8 mouse cellular contexts compared by ENCODE assay signal in genomic region chr9:53537336-53537965, GRCm38 (mm10). TPM values are rescaled to one million over a fixed set of nuclear protein-coding genes. Genes with fewer than 3 reads are reported as not detected.
DNase-seq lines count a peak whose midpoint lies in the region; ATAC-seq lines count a peak whose summit lies in the region.

No protein-coding gene starts in this region.

- H3K4me2 ChIP-seq in forebrain, embryonic 16.5 days (ENCODE audit: low read length), result peak overlapping the region; percentile 98
- H3K4me2 ChIP-seq in limb, embryonic 13.5 days (replicated peaks), result peak overlapping the region; percentile 78

- DNase-seq in embryo, embryonic 10 days (ENCODE audit: low spot score), result peak; percentile 20
- DNase-seq in embryo, embryonic 11 days, result no peak
- DNase-seq in spleen, adult 12 weeks (ENCODE audit: low spot score), result peak; percentile 27
- DNase-seq in spleen, adult 18-20 months, result no peak
- peak; percentile 45 for DNase-seq in naive thymus-derived CD4-positive, alpha-beta T cell, adult 2 months (ENCODE audit: low read depth)
- no peak for DNase-seq in adrenal gland, postnatal 4 days (ENCODE audit: low spot score in 2 of 2)

- H3K27ac ChIP-seq in forebrain, embryonic 16.5 days (ENCODE audit: low read length), result peak overlapping the region; percentile 91
- peak overlapping the region; percentile 92 for H3K27ac ChIP-seq in limb, embryonic 13.5 days

- H3K4me1 ChIP-seq in forebrain, embryonic 16.5 days (replicated peaks; ENCODE audit: control insufficient read depth, insufficient read depth, low read length), result peaks cover 20% of the 10 kb centered on the region
- peaks cover 28% of the 10 kb centered on the region for H3K4me1 ChIP-seq in limb, embryonic 13.5 days

- WGBS in forebrain, embryonic 16.5 days, result under 1% methylated on average over 31 of the region's 34 CpGs
- under 1% methylated on average over 32 of the region's 34 CpGs for WGBS in limb, embryonic 13.5 days

- ATAC-seq in forebrain, embryonic 16.5 days, result no peak
- ATAC-seq in limb, embryonic 13.5 days (ENCODE audit: low FRiP score, low read depth), result no peak; the same call in 1 of the 2 replicates

- peaks cover 2% of the 10 kb centered on the region; the same call in 1 of the 2 replicates for H3K36me3 ChIP-seq in forebrain, embryonic 16.5 days (ENCODE audit: control insufficient read depth, insufficient read depth)
- H3K36me3 ChIP-seq in limb, embryonic 13.5 days, result no peaks in the 10 kb centered on the region

- peak overlapping the region; percentile 83 for H3K9ac ChIP-seq in forebrain, embryonic 16.5 days (replicated peaks; ENCODE audit: low read depth, low read length)
- peak overlapping the region; percentile 93 for H3K9ac ChIP-seq in limb, embryonic 13.5 days

- H3K4me3 ChIP-seq in forebrain, embryonic 16.5 days (replicated peaks; ENCODE audit: low read length), result peak overlapping the region; percentile 87
- peak overlapping the region; percentile 92 for H3K4me3 ChIP-seq in limb, embryonic 13.5 days

- no peaks in the 10 kb centered on the region for H3K27me3 ChIP-seq in forebrain, embryonic 16.5 days (replicated peaks; ENCODE audit: control insufficient read depth, insufficient read depth, low read length)
- no peaks in the 10 kb centered on the region for H3K27me3 ChIP-seq in limb, embryonic 13.5 days

- H3K9me3 ChIP-seq in forebrain, embryonic 16.5 days (ENCODE audit: control insufficient read depth, low read length), result no peaks in the 10 kb centered on the region
- no peaks in the 10 kb centered on the region for H3K9me3 ChIP-seq in limb, embryonic 13.5 days

RNA-seq across cellular contexts. Expression of gene Npat, which starts 0.6 kb away (rescaled TPM):
- polyA plus RNA-seq in forebrain, embryonic 16.5 days (2015; fragmentation: Nextera tagmentation; extraction: Ambion mirVana), result 12.1 and 14.1 TPM in 2 replicates
- 21.0 and 22.1 TPM in 2 replicates for polyA plus RNA-seq in limb, embryonic 13.5 days (2015; fragmentation: Nextera tagmentation; extraction: Ambion mirVana)
- 10 to 100 TPM; 21.3 to 24.4 TPM for total RNA-seq in adrenal gland, postnatal 4 days (2021)

RNA-seq across cellular contexts. Expression of gene Atm, which starts 0.9 kb away (rescaled TPM):
- 12.9 and 14.0 TPM in 2 replicates for polyA plus RNA-seq in forebrain, embryonic 16.5 days (2015; fragmentation: Nextera tagmentation; extraction: Ambion mirVana)
- polyA plus RNA-seq in limb, embryonic 13.5 days (2015; fragmentation: Nextera tagmentation; extraction: Ambion mirVana), result 16.4 and 18.9 TPM in 2 replicates
- 10 to 100 TPM; 17.4 to 20.9 TPM for total RNA-seq in adrenal gland, postnatal 4 days (2021)

Comparison
In these comparisons a context has a peak if more than half of its experiments do, and no peak if none do; other contexts are left out.
1. DNase-seq: peak in embryo, embryonic 10 days (single experiment), spleen, adult 12 weeks (single experiment) and naive thymus-derived CD4-positive, alpha-beta T cell, adult 2 months (single experiment); none in embryo, embryonic 11 days (single experiment), spleen, adult 18-20 months (0 of 2) and adrenal gland, postnatal 4 days (0 of 2).